Mouse (Mus musculus) megakaryocyte progenitor cell, adult 5-6 weeks (primary cell): Measurements from ENCODE around the gene Ttll5. TPM values are rescaled to one million over a fixed set of nuclear protein-coding genes. Genes with fewer than 3 reads are reported as not detected.

Experiments
- ATAC-seq: replicated peaks from 2 replicates; pipeline ENCODE4 v1.8.0; 2016; ENCODE audit warnings: mild to moderate bottlenecking, moderate TSS enrichment, inconsistent platforms; ENCODE audit not compliant: poor library complexity
- total RNA-seq, 2 experiments: library from RNA; stranded (forward) in 1 of 2; stranded (reverse) in 1 of 2; fragments of 157-497, 149-512 nt in 1 of 2; fragments of 200-1000 nt in 1 of 2; gene quantifications; 2 replicates each; pipeline versions ENCODE4 v1.2.3 to v1.2.4; 2015 to 2017

Ttll5 gene
- total RNA-seq (2015): 19.3 and 20.8 TPM in 2 replicates
- 17.0 and 20.1 TPM in 2 replicates for total RNA-seq (2017)

DNA sequence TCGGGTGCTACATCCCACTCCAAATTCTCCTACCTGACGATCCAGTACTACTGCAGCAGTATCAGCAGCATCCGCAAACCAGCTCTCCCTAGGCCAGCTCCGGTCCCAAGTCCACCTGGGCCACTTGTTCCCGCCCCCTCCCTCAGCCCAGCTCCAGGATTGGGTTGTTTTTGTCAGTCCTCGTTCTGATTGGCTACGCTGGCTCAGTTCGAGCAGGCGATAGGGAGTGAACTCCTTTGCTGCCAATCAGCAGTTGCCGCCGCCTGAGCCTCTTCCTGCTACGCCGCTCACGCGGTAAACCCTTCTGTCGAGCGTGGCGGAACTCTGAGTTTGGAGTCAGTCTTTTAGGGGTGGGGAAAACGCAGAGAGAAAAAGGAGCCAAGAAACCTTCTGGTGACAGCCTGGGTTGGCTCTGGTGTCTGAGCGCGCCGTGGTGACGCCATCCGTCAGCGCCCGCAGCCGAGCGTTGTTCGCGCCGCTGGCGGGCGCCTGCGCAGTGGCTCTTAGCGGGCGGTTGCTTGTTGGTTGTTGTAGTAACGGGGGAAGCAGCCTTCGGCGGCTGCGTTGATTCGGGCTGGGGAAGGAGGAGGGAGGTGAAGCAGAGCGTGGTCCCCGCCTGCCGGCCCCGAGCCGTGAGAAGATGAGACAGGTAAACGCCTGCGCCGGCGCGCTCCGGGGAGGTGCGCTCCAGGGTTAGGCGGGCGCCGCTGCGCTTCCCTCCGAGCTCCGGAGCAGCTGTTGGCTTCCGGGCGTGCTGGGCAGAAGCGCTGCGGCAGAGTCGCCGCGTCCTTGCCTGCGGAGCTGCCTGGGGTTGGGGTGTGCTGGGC is at the start of gene Ttll5, which contains the start of gene Erg28:
Gene Ttll5 (plus strand): TSS at position 222 of the 827 bp plus-strand sequence.
Gene Erg28 (minus strand): TSS at position 113 of the 827 bp plus-strand sequence.
- peak; percentile 95 for ATAC-seq

DNA sequence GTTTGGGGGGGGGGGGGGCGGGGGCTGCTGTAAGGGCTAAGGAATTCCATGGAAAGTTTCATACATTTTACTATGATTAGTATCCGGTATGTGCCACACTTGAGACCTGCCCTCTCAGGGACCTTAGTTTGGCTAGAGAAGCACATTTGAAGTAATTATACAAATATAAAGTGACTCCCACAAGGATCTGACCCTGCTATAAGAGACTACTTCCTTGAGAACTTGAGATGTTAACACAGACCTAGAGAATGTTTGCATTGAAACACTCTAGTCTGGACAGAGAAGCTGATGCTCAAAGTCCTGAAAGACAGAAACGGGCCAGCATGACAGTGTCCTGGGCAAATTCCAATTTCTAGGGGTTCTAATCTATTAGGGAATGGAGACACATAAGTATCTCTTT is 45.5 kb upstream of the Ttll5 start:
- no peak for ATAC-seq

DNA sequence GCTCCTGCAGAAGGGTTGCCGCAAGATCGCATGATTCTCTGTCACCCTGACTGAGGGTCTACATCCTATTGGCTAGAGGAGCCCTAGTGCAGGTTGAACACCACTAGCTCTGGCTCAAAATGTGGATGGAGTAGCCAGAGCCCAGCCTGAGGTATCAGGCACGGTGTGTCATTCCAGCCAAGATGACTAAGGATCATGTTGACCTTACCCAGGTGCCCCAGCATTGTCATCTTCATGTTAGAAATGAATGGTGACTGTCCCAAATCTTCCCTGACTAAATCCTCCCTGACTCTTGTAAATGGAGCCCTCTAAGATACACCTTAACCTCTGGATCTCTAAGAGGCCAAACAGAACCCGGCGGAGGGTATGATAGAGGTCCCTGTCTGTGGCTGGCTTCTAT is 44.8 kb upstream of the Ttll5 start:
- ATAC-seq: no peak

- no peak for ATAC-seq
These were observed 42.9 kb upstream of the Ttll5 start for GRCm38 (mm10) chr12:85781606-85782005.

DNA sequence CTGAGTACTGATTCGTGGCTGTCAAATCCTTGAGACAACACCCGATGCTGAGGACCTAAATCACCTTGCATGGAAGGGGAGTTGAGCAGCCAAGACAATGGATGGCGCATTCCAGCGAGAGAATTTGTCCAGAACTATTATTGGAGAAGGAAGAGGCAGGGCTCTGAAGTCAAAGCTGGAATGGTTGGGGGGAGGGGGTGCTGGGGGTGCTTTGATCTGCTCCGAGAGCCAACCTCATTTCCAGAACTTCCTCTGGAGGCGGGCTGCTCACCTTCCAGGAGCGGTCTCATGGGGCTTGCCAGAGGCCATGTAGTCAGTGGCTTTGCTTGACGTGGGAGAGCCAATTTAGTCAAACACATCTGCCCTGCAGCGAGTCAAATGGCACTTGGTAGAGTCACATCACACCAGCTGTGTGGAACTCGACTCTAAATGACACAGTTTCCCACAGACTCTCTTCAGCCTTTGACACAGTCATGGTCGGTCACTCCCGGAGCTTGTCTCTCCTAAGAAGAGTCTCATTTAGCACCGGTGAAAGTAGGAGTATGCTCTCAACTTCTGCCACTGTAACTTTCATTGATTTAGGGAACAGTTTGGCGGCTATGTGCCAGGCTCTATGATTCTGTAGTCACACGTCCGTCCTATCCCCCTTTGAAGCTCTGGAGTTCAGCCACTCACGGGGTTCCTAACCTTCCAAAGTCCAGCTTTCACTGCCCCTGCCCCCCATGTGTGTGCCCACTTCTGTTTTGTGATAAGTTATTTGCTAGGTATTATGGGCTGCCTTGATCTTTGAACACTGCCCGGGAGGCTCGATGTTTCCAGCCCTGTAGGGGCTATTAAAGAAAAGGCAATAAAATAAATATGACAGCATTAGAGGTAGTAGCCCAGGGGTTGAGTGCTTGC is 39.3 kb upstream of the Ttll5 start:
- ATAC-seq: no peak

GRCm38 (mm10) chr12:85792158-85792557 is 32.3 kb upstream of the Ttll5 start:
- no peak for ATAC-seq

- no peak for ATAC-seq
These were observed 31.6 kb upstream of the Ttll5 start for GRCm38 (mm10) chr12:85792821-85793346.

- ATAC-seq: no peak
These were observed 30.4 kb upstream of the Ttll5 start for GRCm38 (mm10) chr12:85794094-85794493.

- ATAC-seq: no peak
These were observed 28.9 kb upstream of the Ttll5 start for GRCm38 (mm10) chr12:85795551-85795950.

DNA sequence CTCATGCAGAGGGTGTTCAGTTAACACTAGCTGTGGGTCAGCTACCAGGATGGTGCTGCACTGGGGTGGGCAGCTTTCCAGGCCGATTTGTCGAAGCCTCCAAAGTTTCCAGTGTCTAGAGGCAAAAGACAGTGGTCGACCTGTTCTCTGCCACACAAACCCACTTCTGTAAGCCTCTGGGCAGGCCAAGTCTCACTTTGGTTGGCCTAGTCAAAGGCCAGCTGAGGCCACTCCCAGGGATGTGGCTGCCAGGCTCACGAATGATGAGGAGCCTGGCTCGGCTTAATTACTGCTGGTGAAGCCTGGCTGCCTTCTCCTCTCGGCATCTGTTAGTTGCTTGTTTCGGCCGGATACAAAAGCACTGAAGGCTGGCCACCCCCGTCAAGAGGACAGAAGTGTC is 24.4 kb upstream of the Ttll5 start:
- ATAC-seq: no peak

GRCm38 (mm10) chr12:85809726-85810125 is 14.7 kb upstream of the Ttll5 start:
- no peak for ATAC-seq

DNA sequence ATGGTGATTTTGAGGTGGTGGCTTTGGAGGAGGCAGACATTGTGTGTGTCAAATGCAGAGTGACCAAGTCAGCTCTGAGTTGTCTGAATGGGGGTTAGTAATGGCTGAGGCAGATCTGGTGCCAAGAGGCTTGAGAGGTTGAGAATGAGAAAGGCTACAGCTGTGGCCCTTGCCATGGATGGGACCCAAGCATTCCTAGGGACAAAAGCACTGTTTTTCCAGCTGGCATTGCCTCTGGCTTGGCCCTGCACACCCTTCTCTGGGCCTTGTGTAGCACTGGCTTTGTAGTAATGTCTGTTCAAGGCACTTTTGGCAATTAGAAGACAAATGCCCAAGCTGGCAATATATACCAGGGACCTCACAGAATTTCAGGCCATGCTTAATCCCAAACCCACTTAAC is 13.5 kb upstream of the Ttll5 start:
- ATAC-seq: no peak

DNA sequence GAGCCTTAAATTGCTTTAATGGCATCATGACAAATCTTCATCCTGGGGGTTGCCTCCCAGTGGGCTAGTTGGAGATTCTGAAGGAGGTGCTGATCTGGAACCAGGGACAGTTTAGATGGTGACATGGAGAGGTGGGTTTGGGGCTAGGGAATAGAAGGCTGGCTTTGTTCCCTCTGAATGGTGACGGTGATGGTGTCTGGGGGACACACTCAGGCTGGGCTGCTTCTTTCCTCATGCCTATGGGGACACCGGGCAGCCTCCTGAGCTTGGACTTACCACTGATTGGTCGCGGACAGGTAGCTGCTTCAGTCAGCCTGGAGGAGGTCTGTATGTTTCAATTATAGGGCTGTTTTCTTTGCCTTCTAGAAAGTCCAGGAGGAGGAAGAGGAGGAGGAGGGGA is 12.8 kb upstream of the Ttll5 start:
- no peak for ATAC-seq

- no peak for ATAC-seq
These were observed 10.9 kb upstream of the Ttll5 start for GRCm38 (mm10) chr12:85813599-85813998.

DNA sequence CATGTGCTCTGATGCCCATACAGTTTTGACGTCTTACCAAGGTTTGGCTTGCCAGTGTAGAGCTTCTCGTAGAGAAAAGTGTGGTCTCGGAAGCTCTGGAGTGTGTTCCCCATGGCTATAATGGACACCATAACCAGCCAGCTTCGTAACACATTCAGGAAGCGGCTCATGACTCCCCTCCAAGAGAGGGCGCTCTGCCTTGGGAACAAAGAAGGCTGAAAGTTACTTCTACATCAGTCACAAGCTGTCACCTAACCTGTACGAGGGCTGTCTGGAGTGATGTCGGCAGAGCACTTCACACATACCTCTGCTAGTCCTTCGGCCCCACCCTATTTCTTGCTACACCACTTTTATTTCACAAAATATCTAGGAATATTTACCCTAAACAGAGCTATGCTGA is 2.4 kb upstream of the Ttll5 start:
- ATAC-seq: no peak

- no peak for ATAC-seq
These were observed 902 bp downstream of the Ttll5 start for GRCm38 (mm10) chr12:85825361-85825760.

DNA sequence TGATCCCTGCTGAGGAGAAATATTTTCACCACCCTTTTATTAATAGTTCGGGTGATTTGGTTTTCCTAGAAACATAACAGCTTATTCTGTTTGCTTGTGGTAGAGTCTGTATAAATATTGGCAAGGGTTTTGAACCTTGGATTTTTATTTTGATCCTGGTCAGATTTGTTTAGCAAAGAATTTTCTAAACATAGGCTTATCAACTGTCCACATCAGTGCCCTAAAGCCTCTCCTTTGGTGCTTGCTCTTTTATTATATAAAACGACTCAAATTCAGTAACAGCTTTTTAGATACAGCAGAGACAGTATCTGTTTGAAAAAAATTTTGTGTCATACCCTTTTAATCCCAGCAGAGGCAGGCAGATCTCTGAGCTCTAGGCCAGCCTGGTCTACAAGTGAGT is 1.4 kb downstream of the Ttll5 start:
- ATAC-seq: no peak

DNA sequence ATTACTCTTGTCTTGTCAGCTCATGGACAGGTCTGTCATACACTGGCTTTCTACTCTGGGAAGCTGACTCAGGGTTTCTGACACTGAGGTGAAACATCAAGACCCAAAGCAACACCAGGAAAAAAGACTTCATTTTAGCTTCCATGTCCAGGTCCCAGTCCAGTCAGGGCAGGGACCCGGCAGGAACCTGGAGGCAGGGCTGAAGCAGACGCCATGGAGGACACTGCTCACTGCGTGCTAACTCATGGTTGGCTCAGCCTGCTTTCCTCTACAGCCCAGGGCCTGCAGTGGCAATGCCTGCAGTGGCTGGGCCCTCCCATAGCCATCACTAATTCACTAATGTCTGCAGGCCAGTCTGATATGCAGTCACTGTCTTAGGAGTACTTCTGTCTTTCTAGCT is 4.4 kb downstream of the Ttll5 start:
- no peak for ATAC-seq

GRCm38 (mm10) chr12:85829866-85830265 is 5.4 kb downstream of the Ttll5 start:
- ATAC-seq: no peak

DNA sequence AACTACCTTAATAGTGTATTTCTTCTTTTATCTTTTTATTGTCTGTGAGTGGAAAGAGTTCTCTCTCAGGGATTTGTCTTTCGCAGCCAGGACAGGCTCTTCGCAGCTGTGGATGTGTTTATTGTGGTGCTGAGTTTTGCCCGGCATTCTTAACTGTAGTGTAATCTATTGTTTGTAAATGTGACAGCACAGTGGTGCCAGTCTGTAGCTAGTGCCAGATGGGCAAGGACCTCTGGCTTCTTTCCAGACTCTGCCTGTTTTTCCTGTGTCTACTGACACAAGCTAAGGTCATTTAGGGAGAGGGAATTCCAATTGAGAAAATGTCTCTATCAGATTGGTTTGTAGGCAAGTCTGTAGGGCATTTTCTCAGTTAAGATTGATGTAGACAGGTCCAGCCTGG is 6.2 kb downstream of the Ttll5 start:
- ATAC-seq: no peak

DNA sequence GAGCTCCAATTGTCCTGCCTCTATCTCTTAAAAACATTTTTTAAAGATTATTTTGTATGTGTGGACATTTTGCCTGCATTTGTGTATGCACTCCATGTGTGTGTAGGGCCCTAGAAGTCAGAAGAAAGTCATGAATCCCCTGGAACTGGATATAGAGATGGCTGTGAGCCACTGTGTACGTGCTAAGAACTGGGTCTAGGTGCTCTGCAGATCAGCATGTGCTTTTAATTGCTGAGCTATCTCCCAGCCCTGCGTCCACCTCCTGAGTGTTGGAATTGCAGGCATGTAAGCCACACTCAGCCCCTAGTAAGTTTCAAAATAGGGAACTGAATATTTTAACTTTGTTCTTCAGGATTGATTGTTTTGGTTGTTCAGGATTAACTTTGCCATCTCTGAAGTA is 10.1 kb downstream of the Ttll5 start:
- no peak for ATAC-seq

DNA sequence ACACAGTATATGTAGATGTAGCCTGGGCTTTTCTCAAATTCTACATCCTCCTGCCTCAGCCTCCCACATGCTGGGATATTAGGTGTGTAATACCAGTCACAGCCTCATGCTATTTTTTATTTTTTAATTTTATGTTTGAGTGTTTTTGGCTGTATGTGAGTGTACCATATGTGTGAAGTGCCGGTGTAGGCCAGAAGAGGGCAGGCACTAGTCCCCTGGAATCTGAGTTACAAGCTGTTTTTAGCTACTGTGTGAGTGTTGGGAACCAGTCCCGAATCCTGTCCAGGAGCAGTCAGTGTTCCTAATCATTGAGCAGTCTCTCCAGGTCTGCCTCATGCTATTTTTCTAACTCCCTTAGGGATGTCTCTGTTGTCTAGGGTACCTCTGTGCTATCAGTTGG is 13.3 kb downstream of the Ttll5 start:
- peak; percentile 58 for ATAC-seq
